12 mouse cellular contexts compared by ENCODE assay signal in the genomic region with DNA sequence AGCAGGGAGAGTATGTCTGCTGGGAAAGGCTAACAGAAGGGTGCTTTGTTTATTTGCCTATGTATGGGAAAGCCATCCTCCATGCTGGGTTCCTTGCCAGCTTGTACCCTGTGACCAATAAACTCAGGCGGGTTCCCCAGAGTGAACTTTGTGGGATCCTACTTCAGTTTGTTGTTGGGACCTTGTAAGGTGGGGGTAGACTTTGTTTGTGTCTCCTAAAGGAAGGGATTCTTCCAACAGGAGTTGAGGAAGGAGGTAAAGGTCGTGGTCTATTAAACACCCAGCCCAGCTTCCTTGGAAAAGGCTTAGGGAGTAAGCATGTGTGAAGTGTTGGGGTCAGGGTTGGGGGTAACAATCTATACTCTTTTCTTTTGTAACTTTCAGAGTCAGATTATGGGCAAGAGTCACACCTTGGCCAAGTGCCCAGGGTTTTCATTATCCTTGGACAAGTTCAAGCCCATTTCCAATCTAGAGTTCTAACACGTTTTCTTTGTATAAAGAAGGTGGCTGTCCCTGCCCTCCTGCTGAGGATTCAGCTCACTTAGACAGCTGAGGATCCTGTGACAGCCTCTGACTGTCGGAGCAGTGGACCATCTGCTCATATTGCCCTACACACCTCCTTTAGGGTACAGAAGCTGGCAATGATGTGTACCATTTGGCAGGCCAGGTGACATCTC. TPM values are rescaled to one million over a fixed set of nuclear protein-coding genes. Genes with fewer than 3 reads are reported as not detected.
DNase-seq lines count a peak whose midpoint lies in the region; ATAC-seq and TF ChIP-seq lines count a peak whose summit lies in the region.
"Had no signal": no experiment of that assay in that cellular context is flagged by ENCODE, and none has a peak within 500 bp of the region (broad histone marks: within the 10 kb centered on the region; RNA-seq: fewer than 3 reads in every experiment).

No protein-coding gene starts in this region.

- peaks cover 21% of the 10 kb centered on the region; the same call in 1 of the 2 replicates for H3K36me3 ChIP-seq in forebrain, postnatal 0 days (ENCODE audit: insufficient read depth)
- H3K36me3 ChIP-seq in forebrain, embryonic 12.5 days (replicated peaks) = peaks cover 12% of the 10 kb centered on the region
- no peaks in the 10 kb centered on the region for H3K36me3 ChIP-seq in liver, embryonic 11.5 days (ENCODE audit: control insufficient read depth, insufficient read depth, low read length)
- H3K36me3 ChIP-seq: liver, embryonic 13.5 days had no signal

- peak; percentile 12; the same call in 1 of the 2 replicates for ATAC-seq in forebrain, postnatal 0 days
- ATAC-seq in forebrain, embryonic 12.5 days (ENCODE audit: low FRiP score) = no peak
- ATAC-seq in liver, embryonic 11.5 days (replicated peaks; ENCODE audit: low FRiP score) = no peak

- no peak for TF ChIP-seq CTCF in forebrain, postnatal 0 days (IDR thresholded peaks at IDR 0.05; ENCODE audit: low read depth)
- no peak for TF ChIP-seq CTCF in layer of hippocampus, adult 2 months (conservative IDR thresholded peaks at IDR 0.05)

- no peak overlapping the region for H3K4me2 ChIP-seq in forebrain, postnatal 0 days (ENCODE audit: low read depth)
- H3K4me2 ChIP-seq in forebrain, embryonic 12.5 days = no peak overlapping the region
- H3K4me2 ChIP-seq in liver, embryonic 11.5 days = no peak overlapping the region
- H3K4me2 ChIP-seq: embryonic facial prominence, embryonic 12.5 days; liver, embryonic 13.5 days had no signal

- no peak overlapping the region for H3K4me3 ChIP-seq in forebrain, postnatal 0 days (ENCODE audit: low read depth, low read length)
- no peak overlapping the region for H3K4me3 ChIP-seq in forebrain, embryonic 12.5 days (replicated peaks)
- no peak overlapping the region for H3K4me3 ChIP-seq in layer of hippocampus, adult 2 months
- no peak overlapping the region for H3K4me3 ChIP-seq in liver, embryonic 11.5 days (ENCODE audit: low read depth, low read length)
- H3K4me3 ChIP-seq: embryonic facial prominence, embryonic 12.5 days; liver, embryonic 13.5 days had no signal

- no peak overlapping the region for H3K9ac ChIP-seq in forebrain, postnatal 0 days
- no peak overlapping the region for H3K9ac ChIP-seq in forebrain, embryonic 12.5 days
- H3K9ac ChIP-seq in liver, embryonic 11.5 days (ENCODE audit: low read depth, low read length) = no peak overlapping the region
- H3K9ac ChIP-seq: embryonic facial prominence, embryonic 12.5 days; liver, embryonic 13.5 days had no signal

- no peak for DNase-seq in forebrain, postnatal 0 days
- no peak for DNase-seq in layer of hippocampus, adult 2 months (ENCODE audit: low spot score in 2 of 2)
- DNase-seq in layer of hippocampus, adult 11-12 months (ENCODE audit: low spot score) = no peak
- peak; percentile 32 for DNase-seq in adipocyte (ENCODE audit: low spot score)
- peak; percentile 83 for DNase-seq in brain, adult 2 months (ENCODE audit: low read depth, low spot score)
- no peak for DNase-seq in liver, embryonic 11.5 days (ENCODE audit: low spot score)
- DNase-seq: kidney, adult 2 months; liver, embryonic 13.5 days; thymus, adult 2 months had no signal

- peaks cover 12% of the 10 kb centered on the region for H3K4me1 ChIP-seq in forebrain, postnatal 0 days (ENCODE audit: insufficient read depth)
- H3K4me1 ChIP-seq in forebrain, embryonic 12.5 days = peaks cover 16% of the 10 kb centered on the region
- peaks cover 3% of the 10 kb centered on the region; the same call in 1 of the 2 replicates for H3K4me1 ChIP-seq in liver, embryonic 11.5 days (replicated peaks; ENCODE audit: control insufficient read depth, insufficient read depth, low read length)

- H3K27me3 ChIP-seq in forebrain, postnatal 0 days (ENCODE audit: insufficient read depth, low read length) = no peaks in the 10 kb centered on the region
- peaks cover 8% of the 10 kb centered on the region; the same call in 1 of the 2 replicates for H3K27me3 ChIP-seq in forebrain, embryonic 12.5 days
- peaks cover 10% of the 10 kb centered on the region for H3K27me3 ChIP-seq in liver, embryonic 11.5 days (replicated peaks; ENCODE audit: control insufficient read depth, insufficient read depth, low read length)
- H3K27me3 ChIP-seq: embryonic facial prominence, embryonic 12.5 days had no signal

- 31% methylated on average over 4 of the region's 4 CpGs for WGBS in forebrain, postnatal 0 days
- WGBS in forebrain, embryonic 12.5 days = 48% methylated on average over 4 of the region's 4 CpGs
- 46% methylated on average over 4 of the region's 4 CpGs for WGBS in liver, embryonic 11.5 days

- H3K9me3 ChIP-seq in forebrain, postnatal 0 days (ENCODE audit: low read length) = no peaks in the 10 kb centered on the region
- H3K9me3 ChIP-seq in forebrain, embryonic 12.5 days = no peaks in the 10 kb centered on the region
- no peaks in the 10 kb centered on the region for H3K9me3 ChIP-seq in liver, embryonic 11.5 days (ENCODE audit: control insufficient read depth, low read length)
- H3K9me3 ChIP-seq: liver, embryonic 13.5 days had no signal

- peak overlapping the region; percentile 55 for H3K27ac ChIP-seq in forebrain, postnatal 0 days (ENCODE audit: low read depth, low read length)
- H3K27ac ChIP-seq in forebrain, embryonic 12.5 days = no peak overlapping the region
- H3K27ac ChIP-seq in layer of hippocampus, adult 2 months = peak overlapping the region; percentile 67
- no peak overlapping the region for H3K27ac ChIP-seq in liver, embryonic 11.5 days (ENCODE audit: low read depth, low read length)
- H3K27ac ChIP-seq: embryonic facial prominence, embryonic 12.5 days; liver, embryonic 13.5 days; macrophage had no signal

RNA-seq across cellular contexts. Expression of gene Slc4a3, which starts 15.3 kb away (rescaled TPM):
- total RNA-seq in forebrain, postnatal 0 days (2014; rRNA removed) = 101 and 120 TPM in 2 replicates
- polyA plus RNA-seq in forebrain, postnatal 0 days (2015; fragmentation: Nextera tagmentation; extraction: Ambion mirVana) = 56.0 and 73.0 TPM in 2 replicates
- 22.4 and 29.4 TPM in 2 replicates for polyA plus RNA-seq in forebrain, embryonic 12.5 days (2016; fragmentation: Nextera tagmentation; extraction: Ambion mirVana)
- 100 to 1,000 TPM; 106 to 110 TPM for total RNA-seq in layer of hippocampus, adult 2 months (2021)
- polyA plus RNA-seq in liver, embryonic 11.5 days (2014; fragmentation: Nextera tagmentation; extraction: Ambion mirVana) = 5.2 and 5.4 TPM in 2 replicates

RNA-seq across cellular contexts. Expression of gene Stk11ip, which starts 40.0 kb away (rescaled TPM):
- 25.8 and 34.7 TPM in 2 replicates for total RNA-seq in forebrain, postnatal 0 days (2014; rRNA removed)
- 12.1 and 14.3 TPM in 2 replicates for polyA plus RNA-seq in forebrain, postnatal 0 days (2015; fragmentation: Nextera tagmentation; extraction: Ambion mirVana)
- polyA plus RNA-seq in forebrain, embryonic 12.5 days (2016; fragmentation: Nextera tagmentation; extraction: Ambion mirVana) = 24.4 and 27.8 TPM in 2 replicates
- 10 to 100 TPM; 25.6 to 27.4 TPM for total RNA-seq in layer of hippocampus, adult 2 months (2021)
- polyA plus RNA-seq in liver, embryonic 11.5 days (2014; fragmentation: Nextera tagmentation; extraction: Ambion mirVana) = 15.4 and 15.6 TPM in 2 replicates

RNA-seq across cellular contexts. Expression of gene Inha, which starts 54.5 kb away (rescaled TPM):
- total RNA-seq in forebrain, postnatal 0 days (2014; rRNA removed) = 24.5 and 26.6 TPM in 2 replicates
- polyA plus RNA-seq in forebrain, postnatal 0 days (2015; fragmentation: Nextera tagmentation; extraction: Ambion mirVana) = 19.6 and 24.8 TPM in 2 replicates
- 5.9 and 6.6 TPM in 2 replicates for polyA plus RNA-seq in forebrain, embryonic 12.5 days (2016; fragmentation: Nextera tagmentation; extraction: Ambion mirVana)
- total RNA-seq in layer of hippocampus, adult 2 months (2021) = 10 to 100 TPM; 15.3 to 16.5 TPM
- polyA plus RNA-seq in liver, embryonic 11.5 days (2014; fragmentation: Nextera tagmentation; extraction: Ambion mirVana) = 0.84 and 1.4 TPM in 2 replicates
- polyA plus RNA-seq: macrophage had no signal

RNA-seq across cellular contexts. Expression of gene Obsl1, which starts 55.1 kb away (rescaled TPM):
- 28.4 and 43.7 TPM in 2 replicates for total RNA-seq in forebrain, postnatal 0 days (2014; rRNA removed)
- 18.7 and 22.9 TPM in 2 replicates for polyA plus RNA-seq in forebrain, postnatal 0 days (2015; fragmentation: Nextera tagmentation; extraction: Ambion mirVana)
- 31.8 and 36.8 TPM in 2 replicates for polyA plus RNA-seq in forebrain, embryonic 12.5 days (2016; fragmentation: Nextera tagmentation; extraction: Ambion mirVana)
- 10 to 100 TPM; 20.6 to 25.9 TPM for total RNA-seq in layer of hippocampus, adult 2 months (2021)
- polyA plus RNA-seq in liver, embryonic 11.5 days (2014; fragmentation: Nextera tagmentation; extraction: Ambion mirVana) = 42.5 and 45.6 TPM in 2 replicates
- polyA plus RNA-seq: macrophage had no signal

Comparison
In these comparisons a context has a peak if more than half of its experiments do, and no peak if none do; other contexts are left out.
1. H3K27ac ChIP-seq: peak in forebrain, postnatal 0 days (single experiment) and layer of hippocampus, adult 2 months (single experiment); none in forebrain, embryonic 12.5 days (single experiment) and liver, embryonic 11.5 days (single experiment).
2. DNase-seq: peak in adipocyte (single experiment) and brain, adult 2 months (single experiment); none in forebrain, postnatal 0 days (single experiment), layer of hippocampus, adult 2 months (0 of 2), layer of hippocampus, adult 11-12 months (single experiment) and liver, embryonic 11.5 days (single experiment).